Mouse (Mus musculus): Measurements from ENCODE around the gene Gm5800. TPM values are rescaled to one million over a fixed set of nuclear protein-coding genes. Genes with fewer than 3 reads are reported as not detected.
A peak's percentile ranks its signal among the peaks of the same experiment; 100 is the strongest.
"Not testable (repeated sequence)": the region's sequence is repeated elsewhere in the genome, so short reads cannot be mapped to it uniquely, and the experiment has no call there.

Gm5800 gene
- polyA plus RNA-seq (2015; fragmentation: Nextera tagmentation; extraction: Ambion mirVana) = not detected in 2 replicates

GRCm38 (mm10) chr14:51717083-51717482 lies at the start of gene Gm5800:
Gm5800 (minus strand) TSS chr14:51717183.
- Histone ChIP-seq H3K36me3 (no peaks in the 10 kb centered on the region), H3K4me2 (replicated peaks) (no peak within 1 kb of the TSS), H3K9ac (replicated peaks) (no peak within 1 kb of the TSS), H3K4me1 (no peaks in the 10 kb centered on the region), H3K27ac (replicated peaks) (no peak within 1 kb of the TSS), H3K27me3 (no peaks in the 10 kb centered on the region), H3K4me3 (no peak within 1 kb of the TSS), H3K9me3 (no peaks in the 10 kb centered on the region)
- WGBS = 66% methylated on average over 1 of the region's 1 CpGs
- ATAC-seq (replicated peaks) = no peak

- Histone ChIP-seq H3K36me3 (no peaks in the 10 kb centered on the region), H3K4me3 (no peak overlapping the region), H3K27me3 (no peaks in the 10 kb centered on the region), H3K4me2 (replicated peaks) (no peak overlapping the region), H3K27ac (replicated peaks) (no peak overlapping the region), H3K9ac (replicated peaks) (no peak overlapping the region), H3K4me1 (no peaks in the 10 kb centered on the region), H3K9me3 (no peaks in the 10 kb centered on the region)
- ATAC-seq (replicated peaks) = no peak
- 73% methylated on average over 2 of the region's 2 CpGs for WGBS
Observed at GRCm38 (mm10) chr14:51755944-51756343, 39.0 kb upstream of the Gm5800 start.

- ATAC-seq (replicated peaks) = peak; percentile 43; the same call in 1 of the 2 replicates
- Histone ChIP-seq H3K9ac (replicated peaks) (no peak overlapping the region; the same call in 1 of the 2 replicates), H3K27ac (replicated peaks) (no peak overlapping the region), H3K36me3 (no peaks in the 10 kb centered on the region), H3K4me1 (peaks cover 17% of the 10 kb centered on the region), H3K4me3 (peak overlapping the region; percentile 32), H3K4me2 (replicated peaks) (peak overlapping the region; percentile 49), H3K27me3 (peaks cover 41% of the 10 kb centered on the region), H3K9me3 (no peaks in the 10 kb centered on the region)
- under 1% methylated on average over 42 of the region's 42 CpGs for WGBS
Observed at GRCm38 (mm10) chr14:51740347-51741170, 23.6 kb upstream of the Gm5800 start.

GRCm38 (mm10) chr14:51739150-51739993 lies 22.4 kb upstream of the Gm5800 start:
- H3K9me3 ChIP-seq = no peaks in the 10 kb centered on the region
- peaks cover 41% of the 10 kb centered on the region for H3K27me3 ChIP-seq
- peak overlapping the region; percentile 47 for H3K4me2 ChIP-seq (replicated peaks)
- no peaks in the 10 kb centered on the region for H3K36me3 ChIP-seq
- peak overlapping the region; percentile 28 for H3K4me3 ChIP-seq
- ATAC-seq (replicated peaks) = no peak
- H3K9ac ChIP-seq (replicated peaks) = no peak overlapping the region
- WGBS = under 1% methylated on average over 24 of the region's 24 CpGs
- H3K27ac ChIP-seq (replicated peaks) = no peak overlapping the region
- peaks cover 17% of the 10 kb centered on the region for H3K4me1 ChIP-seq

- WGBS = 3% methylated on average over 29 of the region's 29 CpGs
Observed at GRCm38 (mm10) chr14:51738411-51739149, 21.6 kb upstream of the Gm5800 start.

GRCm38 (mm10) chr14:51737967-51738366 lies 21.0 kb upstream of the Gm5800 start:
- no peak overlapping the region for H3K4me2 ChIP-seq (replicated peaks)
- 12% methylated on average over 12 of the region's 12 CpGs for WGBS
- H3K4me1 ChIP-seq = peaks cover 17% of the 10 kb centered on the region
- ATAC-seq (replicated peaks) = no peak
- peaks cover 41% of the 10 kb centered on the region for H3K27me3 ChIP-seq
- no peak overlapping the region for H3K9ac ChIP-seq (replicated peaks)
- no peak overlapping the region for H3K27ac ChIP-seq (replicated peaks)
- no peaks in the 10 kb centered on the region for H3K9me3 ChIP-seq
- no peak overlapping the region for H3K4me3 ChIP-seq
- no peaks in the 10 kb centered on the region for H3K36me3 ChIP-seq

More at GRCm38 (mm10) chr14:51738411-51739149, 21.6 kb upstream of the Gm5800 start:
- peaks cover 41% of the 10 kb centered on the region for H3K27me3 ChIP-seq
- H3K4me2 ChIP-seq (replicated peaks) = peak overlapping the region; percentile 47
- H3K27ac ChIP-seq (replicated peaks) = no peak overlapping the region
- H3K9me3 ChIP-seq = no peaks in the 10 kb centered on the region
- H3K4me3 ChIP-seq = peak overlapping the region; percentile 28
- peaks cover 17% of the 10 kb centered on the region for H3K4me1 ChIP-seq
- H3K9ac ChIP-seq (replicated peaks) = no peak overlapping the region
- 0 out of 2 replicates have a peak, but pooled peaks have one; percentile 11 for ATAC-seq (replicated peaks)
- H3K36me3 ChIP-seq = no peaks in the 10 kb centered on the region

GRCm38 (mm10) chr14:51695368-51695767 lies 21.6 kb downstream of the Gm5800 start, which contains the start of gene Gm17079:
Gm17079 (minus strand) TSS chr14:51695468.
- not testable (repeated sequence) for H3K9me3 ChIP-seq; H3K36me3 ChIP-seq; H3K4me2 ChIP-seq (replicated peaks); H3K27ac ChIP-seq (replicated peaks); H3K4me3 ChIP-seq; H3K4me1 ChIP-seq; H3K27me3 ChIP-seq; H3K9ac ChIP-seq (replicated peaks); ATAC-seq (replicated peaks)
- WGBS = 77% methylated on average over 2 of the region's 2 CpGs

- Histone ChIP-seq H3K4me2 (replicated peaks) (no peak overlapping the region), H3K36me3 (no peaks in the 10 kb centered on the region), H3K4me3 (no peak overlapping the region), H3K9me3 (no peaks in the 10 kb centered on the region), H3K9ac (replicated peaks) (no peak overlapping the region), H3K27ac (replicated peaks) (no peak overlapping the region), H3K4me1 (no peaks in the 10 kb centered on the region), H3K27me3 (no peaks in the 10 kb centered on the region)
- ATAC-seq (replicated peaks) = no peak
- WGBS = 94% methylated on average over 5 of the region's 5 CpGs
Observed at GRCm38 (mm10) chr14:51677269-51677668, 39.7 kb downstream of the Gm5800 start.

Other genes with a start within 250 kb of the Gm5800 start
- not detected in 2 replicates for gene Gm5622, start 164.4 kb downstream of the Gm5800 start, polyA plus RNA-seq (2015; fragmentation: Nextera tagmentation; extraction: Ambion mirVana)
- not detected in 2 replicates for gene Gm17175, start 143.1 kb downstream of the Gm5800 start, polyA plus RNA-seq (2015; fragmentation: Nextera tagmentation; extraction: Ambion mirVana)
- not detected in 2 replicates for gene Gm17174, start 125.0 kb downstream of the Gm5800 start, polyA plus RNA-seq (2015; fragmentation: Nextera tagmentation; extraction: Ambion mirVana)
- not detected in 2 replicates for gene Gm17078, start 105.9 kb downstream of the Gm5800 start, polyA plus RNA-seq (2015; fragmentation: Nextera tagmentation; extraction: Ambion mirVana)
- not detected in 2 replicates for gene Gm4181, start 81.5 kb downstream of the Gm5800 start, polyA plus RNA-seq (2015; fragmentation: Nextera tagmentation; extraction: Ambion mirVana)
- gene Gm17079, start 21.7 kb downstream of the Gm5800 start, polyA plus RNA-seq (2015; fragmentation: Nextera tagmentation; extraction: Ambion mirVana) = not detected in 2 replicates
- gene Ang4, start 56.4 kb upstream of the Gm5800 start, polyA plus RNA-seq (2015; fragmentation: Nextera tagmentation; extraction: Ambion mirVana) = not detected in 2 replicates
- not detected in 2 replicates for gene AY358078, start 82.9 kb upstream of the Gm5800 start, polyA plus RNA-seq (2015; fragmentation: Nextera tagmentation; extraction: Ambion mirVana)
- not detected in 2 replicates for gene Ear6, start 136.5 kb upstream of the Gm5800 start, polyA plus RNA-seq (2015; fragmentation: Nextera tagmentation; extraction: Ambion mirVana)
- 85.5 and 85.7 TPM in 2 replicates for gene Mettl17, start 167.7 kb upstream of the Gm5800 start, polyA plus RNA-seq (2015; fragmentation: Nextera tagmentation; extraction: Ambion mirVana)
- 1.8 and 1.9 TPM in 2 replicates for gene Slc39a2, start 175.7 kb upstream of the Gm5800 start, polyA plus RNA-seq (2015; fragmentation: Nextera tagmentation; extraction: Ambion mirVana)
- 152 TPM in 2 replicates for gene Ndrg2, start 197.0 kb upstream of the Gm5800 start, polyA plus RNA-seq (2015; fragmentation: Nextera tagmentation; extraction: Ambion mirVana)
- not detected in 2 replicates for gene Tppp2, start 201.2 kb upstream of the Gm5800 start, polyA plus RNA-seq (2015; fragmentation: Nextera tagmentation; extraction: Ambion mirVana)
- gene Rnase13, start 205.6 kb upstream of the Gm5800 start, polyA plus RNA-seq (2015; fragmentation: Nextera tagmentation; extraction: Ambion mirVana) = not detected in 2 replicates

Data from forebrain, embryonic 15.5 days (tissue).